Mouse (Mus musculus) Muller cell, postnatal 12 days (primary cell): ENCODE results near the gene Ccl11.

Experiments
- DNase-seq: peaks from one replicate; pipeline ENCODE4 v3.0.0-alpha.2; 2015; ENCODE audit errors: inconsistent ontology term

Gene Ccl11

GRCm38 (mm10) chr11:82053849-82054248 lies 3.8 kb upstream of the Ccl11 start:
- no peak for DNase-seq

DNA sequence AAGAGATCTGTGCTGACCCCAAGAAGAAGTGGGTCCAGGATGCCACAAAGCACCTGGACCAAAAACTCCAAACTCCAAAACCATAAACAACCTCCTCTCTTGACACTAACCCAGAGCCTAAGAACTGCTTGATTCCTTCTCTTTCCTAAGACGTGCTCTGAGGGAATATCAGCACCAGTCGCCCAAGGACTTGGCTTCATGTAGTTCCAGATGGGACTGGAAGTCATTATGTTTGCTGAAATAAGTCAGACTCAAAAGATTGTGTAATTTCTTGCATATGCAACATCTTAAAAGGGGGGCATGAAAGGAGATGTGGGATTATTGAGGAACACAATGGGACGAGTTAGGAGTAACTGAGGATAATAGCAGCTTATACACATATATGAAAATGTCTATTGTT lies 4.6 kb downstream of the Ccl11 start:
- no peak for DNase-seq

- no peak for DNase-seq
These were observed 5.8 kb downstream of the Ccl11 start for GRCm38 (mm10) chr11:82063454-82063853.

DNA sequence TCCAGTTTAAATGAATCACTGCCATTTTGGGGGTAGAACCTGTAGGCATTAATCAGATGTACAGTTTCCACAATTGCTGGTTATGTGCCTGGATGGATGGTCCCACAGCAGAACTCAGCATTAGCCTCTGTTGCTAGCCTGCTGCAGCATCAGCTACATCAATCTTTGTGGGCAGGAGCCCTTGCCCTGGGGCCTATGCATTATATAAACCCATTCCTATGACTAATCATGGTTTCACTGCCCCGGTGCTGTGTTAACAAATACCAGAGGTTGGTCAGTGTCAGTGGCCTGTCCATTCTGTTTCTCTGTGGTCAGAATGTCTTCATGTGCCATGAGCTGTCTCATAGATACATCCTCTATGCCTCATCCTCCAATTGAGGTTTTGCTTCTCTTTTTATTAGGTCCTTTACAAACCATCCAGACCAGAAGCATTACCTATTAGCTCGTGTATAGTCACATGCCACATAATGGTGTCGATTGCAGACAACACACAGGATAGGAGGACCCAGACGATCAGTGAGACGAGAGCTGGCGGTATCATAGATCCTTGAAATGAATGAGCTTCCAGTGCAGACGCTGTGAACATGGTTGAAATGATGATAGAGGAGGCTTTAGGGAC lies 9.4 kb downstream of the Ccl11 start:
- peak; percentile 70 for DNase-seq

DNA sequence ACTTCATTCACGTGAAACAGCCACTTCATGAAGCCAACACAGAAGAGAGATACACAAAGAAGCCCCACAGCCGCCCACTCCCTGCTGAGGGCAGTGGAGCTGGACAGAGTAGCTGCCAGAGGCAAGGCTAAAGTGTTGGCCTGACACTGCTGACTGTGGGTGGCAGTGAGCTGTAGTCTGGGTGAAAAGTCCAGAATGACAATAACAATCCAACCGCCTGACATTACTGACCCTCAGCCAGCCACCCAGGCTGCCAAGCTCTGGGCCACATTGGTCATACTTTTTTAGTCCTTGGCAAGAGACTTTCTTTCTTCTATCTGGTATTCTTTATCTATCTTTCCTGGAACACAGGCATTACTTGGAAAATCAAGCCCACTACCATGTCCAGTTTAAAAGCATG lies 13.5 kb downstream of the Ccl11 start:
- DNase-seq: peak; percentile 35

- no peak for DNase-seq
These were observed 14.8 kb downstream of the Ccl11 start for GRCm38 (mm10) chr11:82072374-82072773.

- DNase-seq: no peak
These were observed 15.4 kb downstream of the Ccl11 start for GRCm38 (mm10) chr11:82072984-82073383.

DNA sequence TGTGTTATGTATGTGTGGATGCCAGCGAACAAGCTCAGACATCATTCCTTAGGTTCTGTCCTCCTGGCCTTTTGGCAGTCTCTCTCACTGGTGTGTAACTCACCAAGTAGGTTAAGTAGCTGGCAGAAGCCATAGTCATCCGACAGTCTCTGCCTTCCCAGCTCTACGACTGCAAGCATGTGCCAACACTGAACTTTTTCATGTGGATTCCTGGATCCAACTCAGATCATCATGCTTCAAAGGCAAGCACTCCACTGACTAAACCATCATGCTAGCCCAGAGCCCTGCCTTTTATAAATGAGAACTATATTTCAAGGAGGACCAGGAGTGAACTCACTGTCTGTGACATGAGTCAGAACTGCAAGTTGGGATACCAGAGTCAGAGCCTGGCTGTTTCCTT lies 16.1 kb downstream of the Ccl11 start:
- no peak for DNase-seq

DNA sequence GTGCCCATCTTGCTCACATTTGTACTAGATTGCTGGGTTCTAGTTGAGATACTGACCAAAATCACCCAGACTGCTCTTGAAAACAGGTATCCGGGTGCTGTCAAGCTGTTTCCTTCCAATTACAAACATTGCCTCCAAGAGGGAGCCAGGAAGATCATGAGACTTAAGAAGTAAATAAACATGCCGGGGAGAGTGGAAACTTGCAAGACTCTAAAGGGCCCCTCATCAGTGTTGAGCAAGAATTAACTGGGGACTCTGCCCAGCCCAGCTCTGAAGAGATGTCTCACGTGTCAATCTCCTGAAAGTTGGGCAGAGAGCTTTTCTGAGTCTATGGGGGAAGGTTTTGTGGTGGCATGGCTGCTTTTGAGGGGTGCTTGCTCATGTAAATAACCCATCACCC lies 19.4 kb downstream of the Ccl11 start:
- DNase-seq: no peak

- no peak for DNase-seq
These were observed 20.6 kb downstream of the Ccl11 start for GRCm38 (mm10) chr11:82078136-82078730.

GRCm38 (mm10) chr11:82080865-82081264 lies 23.2 kb downstream of the Ccl11 start:
- DNase-seq: no peak

DNA sequence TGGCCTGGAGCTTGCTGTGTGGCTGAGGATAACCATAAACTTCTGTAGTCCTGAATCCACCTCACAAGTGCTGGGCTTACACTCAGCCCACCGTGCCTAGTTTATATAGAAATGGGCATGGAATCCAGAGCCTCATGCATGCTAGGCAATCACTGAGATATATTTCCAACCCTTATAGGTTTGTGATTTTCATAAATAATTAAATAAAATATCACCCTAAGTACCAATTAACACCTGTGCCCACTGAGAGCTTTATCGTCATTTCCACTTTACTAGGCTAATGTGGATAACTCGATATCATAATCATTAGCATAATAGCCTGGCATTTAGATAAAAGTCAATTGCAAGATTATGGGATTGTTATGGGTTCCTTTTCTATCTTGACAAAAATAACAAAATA lies 26.7 kb downstream of the Ccl11 start:
- DNase-seq: no peak

DNA sequence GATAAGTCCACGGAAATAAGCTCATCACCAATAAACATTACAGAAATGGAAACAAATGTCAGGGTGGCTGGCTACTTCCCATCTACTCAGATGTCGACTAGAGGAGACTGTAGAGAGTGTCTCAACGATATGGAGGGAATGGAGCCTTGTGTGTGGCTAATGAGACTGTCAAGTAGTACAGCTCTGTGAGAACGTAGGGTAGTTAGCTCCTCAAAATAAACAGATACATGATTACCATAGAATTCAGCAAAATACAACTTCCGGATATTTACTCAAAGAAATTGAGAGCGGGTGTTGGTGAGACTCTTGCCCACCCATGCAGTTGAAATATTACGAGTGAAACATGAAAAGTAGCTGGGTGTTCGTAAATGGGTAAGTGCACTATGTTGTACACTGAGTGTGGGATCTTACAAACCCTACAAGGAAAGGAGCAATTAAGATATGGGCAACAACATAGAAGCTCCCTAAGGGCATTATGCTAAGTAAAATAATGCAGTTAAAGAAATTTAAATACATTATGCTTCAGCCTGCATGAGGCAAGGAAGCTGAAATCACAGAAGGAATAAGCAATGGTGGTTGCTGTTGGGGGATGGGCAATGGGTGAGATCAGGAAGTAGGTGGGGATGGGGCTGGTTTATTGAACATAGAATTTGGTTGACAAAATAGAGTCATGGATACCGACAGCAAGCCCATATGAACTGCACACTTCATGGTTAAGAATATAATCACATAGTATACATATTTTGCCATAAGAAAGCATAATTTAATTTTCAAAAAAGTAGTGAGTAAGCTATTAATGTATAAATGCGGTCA lies 42.1 kb downstream of the Ccl11 start:
- no peak for DNase-seq

- DNase-seq: no peak
These were observed 43.5 kb downstream of the Ccl11 start for GRCm38 (mm10) chr11:82101087-82101486.

DNA sequence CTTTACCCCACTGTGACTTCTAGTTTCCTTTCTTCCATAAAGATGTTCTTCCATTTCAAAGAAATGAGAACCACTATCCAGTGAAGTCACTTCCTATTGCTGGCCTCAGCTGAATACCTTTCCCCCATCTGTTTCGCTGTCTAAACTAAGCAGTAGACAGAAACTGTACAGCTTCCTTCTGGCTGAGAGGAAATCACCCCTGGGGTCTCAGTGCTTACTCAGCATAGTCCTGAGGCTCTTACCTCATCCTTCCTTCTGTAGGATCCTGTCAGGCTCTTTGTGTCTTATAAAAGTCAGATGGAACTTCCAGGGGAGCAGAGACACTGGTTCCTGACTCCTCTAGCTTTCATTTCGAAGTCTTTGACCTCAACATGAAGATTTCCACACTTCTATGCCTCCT lies 43.9 kb downstream of the Ccl11 start, which contains the start of gene Ccl12:
TSS of gene Ccl12 (plus strand) at position 317 of the 400 bp plus-strand sequence.
- no peak for DNase-seq

GRCm38 (mm10) chr11:82109611-82110010 lies 52.0 kb downstream of the Ccl11 start:
- DNase-seq: no peak

- peak; percentile 43 for DNase-seq
These were observed 53.0 kb downstream of the Ccl11 start for GRCm38 (mm10) chr11:82110372-82111248.
